Mouse (Mus musculus) ES-Bruce4 (cell line): ENCODE results near the gene Kcnc4. TPM values are rescaled to one million over a fixed set of nuclear protein-coding genes. Genes with fewer than 3 reads are reported as not detected.

Source experiments
- H3K27ac ChIP-seq: 2 replicates; pipeline ENCODE4 v1.5.1; 2012; ENCODE audit warnings: low read length, inconsistent platforms; ENCODE audit not compliant: insufficient read depth
- H3K27me3 ChIP-seq: 2 replicates; pipeline ENCODE4 v1.6.1; 2012; ENCODE audit warnings: mild to moderate bottlenecking, low read length, inconsistent platforms; ENCODE audit not compliant: control insufficient read depth, poor library complexity, insufficient read depth, severe bottlenecking
- H3K36me3 ChIP-seq: 2 replicates; pipeline ENCODE4 v1.6.1; 2012; ENCODE audit warnings: inconsistent platforms, mild to moderate bottlenecking, low read length, moderate library complexity; ENCODE audit not compliant: control insufficient read depth, poor library complexity, insufficient read depth, severe bottlenecking
- H3K4me1 ChIP-seq: one replicate; pipeline ENCODE4 v1.8.1; 2011; ENCODE audit warnings: low read length; ENCODE audit not compliant: control insufficient read depth, insufficient read depth
- H3K4me3 ChIP-seq: 2 replicates; pipeline ENCODE4 v1.5.1; 2011; ENCODE audit warnings: low read depth, mild to moderate bottlenecking, low read length
- H3K9ac ChIP-seq: 2 replicates; pipeline ENCODE4 v1.6.1; 2012; ENCODE audit warnings: low read depth, mild to moderate bottlenecking, inconsistent platforms; ENCODE audit not compliant: poor library complexity, severe bottlenecking
- H3K9me3 ChIP-seq: replicated peaks from 2 replicates; pipeline ENCODE4 v1.6.1; 2012; ENCODE audit warnings: mild to moderate bottlenecking, low read length, inconsistent platforms; ENCODE audit not compliant: control insufficient read depth, poor library complexity, insufficient read depth, severe bottlenecking
- CTCF ChIP-seq: IDR thresholded peaks from one replicate; pipeline ENCODE4 v1.8.1; 2011; ENCODE audit warnings: low read depth, low read length
- EP300 ChIP-seq: IDR thresholded peaks from 2 replicates; pipeline ENCODE4 v1.6.1; 2011; ENCODE audit warnings: low read depth, low read length; ENCODE audit not compliant: insufficient read depth
- POLR2A ChIP-seq: IDR thresholded peaks from one replicate; pipeline ENCODE4 v1.8.1; 2011; ENCODE audit warnings: low read length; ENCODE audit not compliant: insufficient read depth
- polyA plus RNA-seq: library from polyadenylated mRNA; stranded (reverse); fragments of >200 nt; gene quantifications from 2 replicates; pipeline ENCODE4 v1.2.4, GENCODE M21; 2011; ENCODE audit warnings: low read depth; ENCODE audit not compliant: missing spikeins, insufficient read depth, insufficient read length

Gene Kcnc4
- polyA plus RNA-seq, 1 experiment, result 0.97 TPM

GRCm38 (mm10) chr3:107433614-107434013, 25.7 kb downstream of the Kcnc4 start:
- no peaks in the 10 kb centered on the region for H3K4me1 ChIP-seq
- no peaks in the 10 kb centered on the region for H3K36me3 ChIP-seq
- no peaks in the 10 kb centered on the region for H3K9me3 ChIP-seq
- H3K4me3 ChIP-seq, result no peak overlapping the region
- TF ChIP-seq POLR2A (no peak), EP300 (no peak), CTCF (no peak)
- no peak overlapping the region for H3K9ac ChIP-seq
- H3K27ac ChIP-seq, result no peak overlapping the region
- H3K27me3 ChIP-seq, result no peaks in the 10 kb centered on the region

GRCm38 (mm10) chr3:107431268-107431667, 28.1 kb downstream of the Kcnc4 start:
- no peak for TF ChIP-seq POLR2A
- no peak for TF ChIP-seq CTCF
- Histone ChIP-seq H3K27me3 (no peaks in the 10 kb centered on the region), H3K9ac (no peak overlapping the region), H3K4me1 (no peaks in the 10 kb centered on the region), H3K9me3 (no peaks in the 10 kb centered on the region), H3K4me3 (no peak overlapping the region), H3K27ac (no peak overlapping the region), H3K36me3 (no peaks in the 10 kb centered on the region)

GRCm38 (mm10) chr3:107424258-107425041, 34.9 kb downstream of the Kcnc4 start:
- Histone ChIP-seq H3K4me3 (no peak overlapping the region), H3K9ac (no peak overlapping the region), H3K9me3 (no peaks in the 10 kb centered on the region), H3K36me3 (no peaks in the 10 kb centered on the region), H3K27me3 (no peaks in the 10 kb centered on the region), H3K4me1 (no peaks in the 10 kb centered on the region), H3K27ac (no peak overlapping the region)
- TF ChIP-seq POLR2A, result no peak
- TF ChIP-seq CTCF, result no peak
- TF ChIP-seq EP300, result no peak

- no peaks in the 10 kb centered on the region for H3K36me3 ChIP-seq
- H3K4me3 ChIP-seq, result no peak overlapping the region
Observed at GRCm38 (mm10) chr3:107420156-107420555, 39.2 kb downstream of the Kcnc4 start.

GRCm38 (mm10) chr3:107417287-107417644, 42.1 kb downstream of the Kcnc4 start:
- H3K36me3 ChIP-seq, result no peaks in the 10 kb centered on the region
- no peak overlapping the region for H3K9ac ChIP-seq
- no peak overlapping the region for H3K4me3 ChIP-seq
- no peaks in the 10 kb centered on the region; the same call in 1 of the 2 replicates for H3K9me3 ChIP-seq
- H3K27ac ChIP-seq, result no peak overlapping the region
- H3K27me3 ChIP-seq, result no peaks in the 10 kb centered on the region
- H3K4me1 ChIP-seq, result no peaks in the 10 kb centered on the region
- no peak for TF ChIP-seq POLR2A
- no peak for TF ChIP-seq EP300
- no peak for TF ChIP-seq CTCF

More at GRCm38 (mm10) chr3:107420156-107420555, 39.2 kb downstream of the Kcnc4 start:
- no peak for TF ChIP-seq EP300
- no peak for TF ChIP-seq POLR2A
- no peak for TF ChIP-seq CTCF
- Histone ChIP-seq H3K27me3 (no peaks in the 10 kb centered on the region), H3K9ac (no peak overlapping the region), H3K9me3 (no peaks in the 10 kb centered on the region), H3K27ac (no peak overlapping the region), H3K4me1 (no peaks in the 10 kb centered on the region)

- Histone ChIP-seq H3K27me3 (no peaks in the 10 kb centered on the region), H3K27ac (no peak overlapping the region), H3K9me3 (no peaks in the 10 kb centered on the region; the same call in 1 of the 2 replicates), H3K9ac (no peak overlapping the region), H3K4me3 (no peak overlapping the region), H3K36me3 (no peaks in the 10 kb centered on the region), H3K4me1 (no peaks in the 10 kb centered on the region)
- no peak for TF ChIP-seq CTCF
- no peak for TF ChIP-seq EP300
- TF ChIP-seq POLR2A, result no peak
Observed at GRCm38 (mm10) chr3:107416541-107417286, 42.6 kb downstream of the Kcnc4 start.
